Mouse (Mus musculus) lung, adult 18-20 months (tissue): Measurements from ENCODE around the gene Plekhg5.

Experiments used
- DNase-seq, 2 experiments: peaks; one replicate each; pipeline ENCODE4 v3.0.0; 2022; ENCODE audit warnings: mixed read lengths in 2 of 2

The Plekhg5 gene

GRCm38 (mm10) chr4:152070494-152071396 lies 1.6 kb upstream of the Plekhg5 start:
- DNase-seq: peak in 1 of 2 experiments; percentile 36

- no peak for DNase-seq
Observed at GRCm38 (mm10) chr4:152072655-152073054, 357 bp downstream of the Plekhg5 start.

- DNase-seq: no peak
Observed at GRCm38 (mm10) chr4:152073715-152074114, 1.4 kb downstream of the Plekhg5 start.

GRCm38 (mm10) chr4:152074548-152074947 lies 2.2 kb downstream of the Plekhg5 start:
- DNase-seq: no peak

GRCm38 (mm10) chr4:152077191-152077590 lies 4.9 kb downstream of the Plekhg5 start:
- no peak for DNase-seq

- no peak for DNase-seq
Observed at GRCm38 (mm10) chr4:152078105-152078530, 5.8 kb downstream of the Plekhg5 start.

- DNase-seq: no peak
Observed at GRCm38 (mm10) chr4:152079261-152079660, 7.0 kb downstream of the Plekhg5 start.

- DNase-seq: no peak
Observed at GRCm38 (mm10) chr4:152079931-152080330, 7.6 kb downstream of the Plekhg5 start.

GRCm38 (mm10) chr4:152083611-152084220 lies 11.4 kb downstream of the Plekhg5 start:
- no peak for DNase-seq

GRCm38 (mm10) chr4:152084616-152085015 lies 12.3 kb downstream of the Plekhg5 start:
- DNase-seq: no peak

- peak; percentile 65 to 73 for DNase-seq
Observed at GRCm38 (mm10) chr4:152086505-152087210, 14.4 kb downstream of the Plekhg5 start.

GRCm38 (mm10) chr4:152087211-152088081 lies 15.1 kb downstream of the Plekhg5 start:
- no peak for DNase-seq

GRCm38 (mm10) chr4:152088133-152088532 lies 15.8 kb downstream of the Plekhg5 start:
- peak; percentile 60 to 65 for DNase-seq

- DNase-seq: no peak
Observed at GRCm38 (mm10) chr4:152088556-152089120, 16.3 kb downstream of the Plekhg5 start.

GRCm38 (mm10) chr4:152090191-152090590 lies 17.9 kb downstream of the Plekhg5 start:
- DNase-seq: no peak

GRCm38 (mm10) chr4:152092751-152093293 lies 20.5 kb downstream of the Plekhg5 start:
- no peak for DNase-seq

- DNase-seq: no peak
Observed at GRCm38 (mm10) chr4:152094233-152094632, 21.9 kb downstream of the Plekhg5 start.

GRCm38 (mm10) chr4:152095937-152096910 lies 23.9 kb downstream of the Plekhg5 start:
- DNase-seq: peak; percentile 81 to 89

- DNase-seq: no peak
Observed at GRCm38 (mm10) chr4:152096927-152097326, 24.6 kb downstream of the Plekhg5 start.
